Mouse (Mus musculus) limb, embryonic 14.5 days (tissue): ENCODE measurements at regions not wholly inside any gene's neighbourhood (a gene's known extent, or its start where the extent isn't known, plus 50 kb on each side); places are given as distances from the start of the nearest gene placed in this dataset.

Experiments used
- ATAC-seq: fragments of 200-750 bp; cut with Nextera tagmentation; 2 replicates; pipeline ENCODE4 v1.8.0; 2017; ENCODE audit warnings: low read depth, moderate number of reproducible peaks, moderate TSS enrichment; ENCODE audit not compliant: low FRiP score
- DNase-seq: peaks from one replicate; pipeline ENCODE4 v3.0.0-alpha.2; 2015; ENCODE audit warnings: low spot score
- H3K27ac ChIP-seq: fragments of 300-500 bp; sonication (generic); replicated peaks from 2 replicates; pipeline ENCODE4 v1.5.1; 2014; ENCODE audit warnings: low read depth, mild to moderate bottlenecking, low read length, moderate library complexity, mixed read lengths
- H3K27me3 ChIP-seq: fragments of 300-500 bp; sonication (generic); 2 replicates; pipeline ENCODE4 v1.6.1; 2014; ENCODE audit warnings: low read length, mixed read lengths; ENCODE audit not compliant: control insufficient read depth, insufficient read depth
- H3K36me3 ChIP-seq: fragments of 300-500 bp; sonication (generic); 2 replicates; pipeline ENCODE4 v1.6.1; 2014; ENCODE audit warnings: mild to moderate bottlenecking, low read length, moderate library complexity, mixed read lengths; ENCODE audit not compliant: control insufficient read depth, insufficient read depth
- H3K4me1 ChIP-seq: fragments of 300-500 bp; sonication (generic); 2 replicates; pipeline ENCODE4 v1.6.1; 2014; ENCODE audit warnings: antibody characterized with exemption, low read length, mixed read lengths; ENCODE audit not compliant: control insufficient read depth, insufficient read depth
- H3K4me2 ChIP-seq: fragments of 300-500 bp; sonication (generic); replicated peaks from 2 replicates; pipeline ENCODE4 v1.6.1; 2014; ENCODE audit warnings: low read depth, mild to moderate bottlenecking, low read length, moderate library complexity; ENCODE audit not compliant: severe bottlenecking
- H3K4me3 ChIP-seq: fragments of 300-500 bp; sonication (generic); replicated peaks from 2 replicates; pipeline ENCODE4 v1.5.1; 2014; ENCODE audit warnings: low read length
- H3K9ac ChIP-seq: fragments of 300-500 bp; sonication (generic); 2 replicates; pipeline ENCODE4 v1.6.1; 2014; ENCODE audit warnings: mild to moderate bottlenecking, low read depth, low read length, moderate library complexity; ENCODE audit not compliant: severe bottlenecking
- H3K9me3 ChIP-seq: fragments of 300-500 bp; sonication (generic); 2 replicates; pipeline ENCODE4 v1.6.1; 2016; ENCODE audit warnings: low read length; ENCODE audit not compliant: control insufficient read depth
- POLR2A ChIP-seq: fragments of 200-500 bp; IDR thresholded peaks from 2 replicates; pipeline ENCODE4 v1.8.0; 2012; ENCODE audit warnings: inconsistent platforms, mild to moderate bottlenecking, moderate library complexity, borderline replicate concordance; ENCODE audit not compliant: insufficient read depth, insufficient read length; ENCODE audit errors: extremely low read depth
- WGBS: fragments of 180-500 bp; shearing (Covaris S2); extraction: QIAGEN DNeasy Blood & Tissue Kit; methylation state at CpG from one replicate; pipeline ENCODE4 v1.1.7; 2014; 5-methylcytosine and 5-hydroxymethylcytosine counted together

GRCm38 (mm10) chr12:6119557-6119956 is 744.1 kb upstream of the Klhl29 start:
- WGBS, result 75% methylated on average over 3 of the region's 3 CpGs
- TF ChIP-seq POLR2A, result no peak
- no peak for ATAC-seq

GRCm38 (mm10) chr12:6115254-6115653 is 739.8 kb upstream of the Klhl29 start:
- Histone ChIP-seq H3K9ac (no peak overlapping the region), H3K4me2 (no peak overlapping the region), H3K4me3 (no peak overlapping the region), H3K9me3 (no peaks in the 10 kb centered on the region), H3K36me3 (no peaks in the 10 kb centered on the region), H3K27ac (no peak overlapping the region), H3K4me1 (no peaks in the 10 kb centered on the region), H3K27me3 (no peaks in the 10 kb centered on the region)
- 84% methylated on average over 1 of the region's 1 CpGs for WGBS
- DNase-seq (no peak), ATAC-seq (no peak)
- TF ChIP-seq POLR2A, result no peak

More at GRCm38 (mm10) chr12:6119557-6119956, 744.1 kb upstream of the Klhl29 start:
- H3K27me3 ChIP-seq, result no peaks in the 10 kb centered on the region
- no peak overlapping the region for H3K27ac ChIP-seq
- DNase-seq, result no peak
- no peak overlapping the region for H3K4me3 ChIP-seq
- no peaks in the 10 kb centered on the region for H3K4me1 ChIP-seq
- H3K4me2 ChIP-seq, result no peak overlapping the region
- H3K9me3 ChIP-seq, result no peaks in the 10 kb centered on the region
- H3K9ac ChIP-seq, result no peak overlapping the region
- H3K36me3 ChIP-seq, result no peaks in the 10 kb centered on the region

GRCm38 (mm10) chr12:6097295-6097694 is 721.8 kb upstream of the Klhl29 start:
- H3K4me2 ChIP-seq, result no peak overlapping the region
- no peak for TF ChIP-seq POLR2A
- no peaks in the 10 kb centered on the region for H3K27me3 ChIP-seq
- no peak overlapping the region for H3K4me3 ChIP-seq
- H3K27ac ChIP-seq, result no peak overlapping the region
- H3K36me3 ChIP-seq, result no peaks in the 10 kb centered on the region
- no peaks in the 10 kb centered on the region for H3K9me3 ChIP-seq
- DNase-seq (no peak), ATAC-seq (no peak)
- H3K9ac ChIP-seq, result no peak overlapping the region
- WGBS, result 71% methylated on average over 1 of the region's 1 CpGs
- H3K4me1 ChIP-seq, result no peaks in the 10 kb centered on the region

- WGBS, result 41% methylated on average over 3 of the region's 3 CpGs
- Histone ChIP-seq H3K36me3 (no peaks in the 10 kb centered on the region), H3K4me3 (no peak overlapping the region), H3K4me2 (no peak overlapping the region), H3K4me1 (peaks cover 6% of the 10 kb centered on the region; the same call in 1 of the 2 replicates), H3K9ac (no peak overlapping the region), H3K27ac (no peak overlapping the region), H3K27me3 (no peaks in the 10 kb centered on the region), H3K9me3 (no peaks in the 10 kb centered on the region)
- ATAC-seq, result no peak
- DNase-seq, result peak; percentile 5
- no peak for TF ChIP-seq POLR2A
These were observed 712.3 kb upstream of the Klhl29 start for GRCm38 (mm10) chr12:6087627-6088350.

- Histone ChIP-seq H3K4me2 (no peak overlapping the region), H3K9ac (no peak overlapping the region), H3K4me3 (no peak overlapping the region), H3K4me1 (peaks cover 6% of the 10 kb centered on the region; the same call in 1 of the 2 replicates), H3K36me3 (no peaks in the 10 kb centered on the region), H3K27ac (no peak overlapping the region), H3K9me3 (no peaks in the 10 kb centered on the region), H3K27me3 (no peaks in the 10 kb centered on the region)
- DNase-seq (peak; percentile 21), ATAC-seq (no peak)
- TF ChIP-seq POLR2A, result no peak
- WGBS, result 7% methylated on average over 2 of the region's 2 CpGs
These were observed 711.6 kb upstream of the Klhl29 start for GRCm38 (mm10) chr12:6087071-6087470.
